Mouse (Mus musculus): Measurements from ENCODE around the gene St3gal5. TPM values are rescaled to one million over a fixed set of nuclear protein-coding genes. Genes with fewer than 3 reads are reported as not detected.

The St3gal5 gene
- total and polyA plus RNA-seq, 3 experiments: 4.0 to 21.4 (median 19.8) TPM

GRCm38 (mm10) chr6:72108941-72109892, 11.8 kb downstream of the St3gal5 start:
- Histone ChIP-seq H3K36me3 (replicated peaks in 1 of 2; ENCODE audit: control insufficient read depth in 1 of 2, insufficient read depth in 1 of 2, low read length in 1 of 2) (peaks cover 0 to 5% of the 10 kb centered on the region in 2 experiments), H3K27ac (ENCODE audit: insufficient read depth, low read depth) (no peak overlapping the region), H3K4me2 (ENCODE audit: insufficient read depth, low read depth, poor library complexity, severe bottlenecking) (no peak overlapping the region), H3K9me3 (replicated peaks; ENCODE audit: low read length) (no peaks in the 10 kb centered on the region), H3K4me1 (ENCODE audit: control insufficient read depth in 1 of 2, insufficient read depth in 2 of 2) (peaks cover 35 to 59% of the 10 kb centered on the region in 2 experiments), H3K9ac (ENCODE audit: insufficient read depth, low read depth) (no peak overlapping the region), H3K4me3 (replicated peaks in 1 of 3; ENCODE audit: low read depth in 2 of 3, low read length in 2 of 3, poor library complexity in 1 of 3) (no peak overlapping the region), H3K27me3 (replicated peaks) (no peaks in the 10 kb centered on the region), H3K79me2 (replicated peaks; ENCODE audit: control insufficient read depth, extremely low read depth, insufficient read depth, poor library complexity, severe bottlenecking) (peaks cover 32% of the 10 kb centered on the region)
- no peak for TF ChIP-seq MAZ (IDR thresholded peaks at IDR 0.05; ENCODE audit: low read depth, low read length)
- no peak for TF ChIP-seq TCF12 (IDR thresholded peaks at IDR 0.05; ENCODE audit: low read depth, low read length)
- no peak for TF ChIP-seq ZNF384 (IDR thresholded peaks at IDR 0.05; ENCODE audit: low read depth, low read length)
- TF ChIP-seq RAD21 (IDR thresholded peaks at IDR 0.05; ENCODE audit: low read depth, low read length): no peak
- dilution Hi-C loops (cut with MboI; ENCODE audit: extremely low pct_ligation_motif_present, extremely low pct_unique_long_range_greater_than_20kb, low sequenced_read_pairs) (no loop called here), in situ Hi-C loops (cut with MboI; ENCODE audit: low pct_ligation_motif_present, low pct_unique_long_range_greater_than_20kb, low sequenced_read_pairs) (loop anchor here (5.0 kb wide), 1 partner anchor 43 kb away; no protein-coding TSS in a partner anchor)
- no peak for DNase-seq (ENCODE audit: extremely low read depth)

GRCm38 (mm10) chr6:72110577-72110976, 13.2 kb downstream of the St3gal5 start:
- dilution Hi-C loops (cut with MboI; ENCODE audit: extremely low pct_ligation_motif_present, extremely low pct_unique_long_range_greater_than_20kb, low sequenced_read_pairs): no loop called here
- H3K27ac ChIP-seq (ENCODE audit: insufficient read depth, low read depth): no peak overlapping the region
- no peak for DNase-seq (ENCODE audit: extremely low read depth)

DNA sequence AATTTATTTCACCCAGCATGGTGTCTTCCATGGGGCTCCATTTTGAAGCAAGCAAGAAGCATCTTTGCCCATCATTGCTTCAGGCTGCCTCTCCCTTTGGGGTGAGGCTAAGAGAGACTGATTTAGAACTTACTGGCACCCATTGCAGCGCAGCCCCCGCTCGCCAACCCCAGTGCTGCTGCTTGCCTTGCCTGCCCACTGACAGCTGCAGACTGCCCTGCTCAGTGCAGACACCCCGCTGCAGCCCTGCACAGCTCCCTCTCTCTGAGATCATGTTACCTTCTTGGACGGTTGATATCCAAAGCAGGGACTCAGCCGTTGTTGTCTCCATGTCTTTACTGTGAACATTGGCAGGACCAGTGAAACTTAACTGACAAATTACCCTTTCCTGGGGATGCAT, 15.2 kb downstream of the St3gal5 start:
- H3K79me2 ChIP-seq (replicated peaks; ENCODE audit: control insufficient read depth, extremely low read depth, insufficient read depth, poor library complexity, severe bottlenecking): peaks cover 26% of the 10 kb centered on the region
- H3K9ac ChIP-seq (ENCODE audit: insufficient read depth, low read depth): peak overlapping the region; percentile 82
- H3K9me3 ChIP-seq (replicated peaks; ENCODE audit: low read length): no peaks in the 10 kb centered on the region
- peaks cover 0 to 9% of the 10 kb centered on the region in 2 experiments for H3K36me3 ChIP-seq (replicated peaks in 1 of 2; ENCODE audit: control insufficient read depth in 1 of 2, insufficient read depth in 1 of 2, low read length in 1 of 2)
- DNase-seq (ENCODE audit: extremely low read depth): no peak
- peaks cover 40 to 80% of the 10 kb centered on the region in 2 experiments for H3K4me1 ChIP-seq (ENCODE audit: control insufficient read depth in 1 of 2, insufficient read depth in 2 of 2)
- TF ChIP-seq KAT2A (IDR thresholded peaks at IDR 0.05; ENCODE audit: insufficient replicate concordance, low read length): no peak
- TF ChIP-seq NELFE (IDR thresholded peaks at IDR 0.05; ENCODE audit: low read depth, low read length): no peak
- no peak for TF ChIP-seq BHLHE40 (IDR thresholded peaks at IDR 0.05; ENCODE audit: low read depth, low read length)
- no peak for TF ChIP-seq USF1 (IDR thresholded peaks at IDR 0.05; ENCODE audit: low read depth, low read length)
- 0 out of 2 replicates have a peak, but pooled peaks have one; percentile 18 for TF ChIP-seq TCF12 (IDR thresholded peaks at IDR 0.05; ENCODE audit: low read depth, low read length)
- no peak for TF ChIP-seq USF2 (conservative IDR thresholded peaks at IDR 0.05; ENCODE audit: low read depth, low read length)
- no peak for TF ChIP-seq IRF4 (IDR thresholded peaks at IDR 0.05; ENCODE audit: low read depth, low read length)
- TF ChIP-seq POLR2AphosphoS2 (IDR thresholded peaks at IDR 0.05; ENCODE audit: low read depth, low read length): no peak
- no peak for TF ChIP-seq CTCF (conservative IDR thresholded peaks at IDR 0.05 in 1 of 2, IDR thresholded peaks at IDR 0.05 in 1 of 2; ENCODE audit: low read depth in 2 of 2, low read length in 2 of 2)
- TF ChIP-seq ELF1 (IDR thresholded peaks at IDR 0.05; ENCODE audit: low read depth, low read length): no peak
- no peak for TF ChIP-seq CHD2 (IDR thresholded peaks at IDR 0.05; ENCODE audit: low read length)
- TF ChIP-seq POLR2A (IDR thresholded peaks at IDR 0.05; ENCODE audit: low read depth, low read length): peak; percentile 22; the same call in 1 of the 2 replicates
- TF ChIP-seq MYC (IDR thresholded peaks at IDR 0.05; ENCODE audit: low read depth, low read length): no peak
- TF ChIP-seq ETS1 (conservative IDR thresholded peaks at IDR 0.05; ENCODE audit: low read depth, low read length): no peak
- TF ChIP-seq ZKSCAN1 (IDR thresholded peaks at IDR 0.05; ENCODE audit: borderline replicate concordance, low read depth, low read length): no peak
- dilution Hi-C loops (cut with MboI; ENCODE audit: extremely low pct_ligation_motif_present, extremely low pct_unique_long_range_greater_than_20kb, low sequenced_read_pairs): no loop called here
- peak overlapping the region; percentile 15 to 46 (median 15) for H3K4me3 ChIP-seq (replicated peaks in 1 of 3; ENCODE audit: low read depth in 2 of 3, low read length in 2 of 3, poor library complexity in 1 of 3)
- no peaks in the 10 kb centered on the region for H3K27me3 ChIP-seq (replicated peaks)
- in situ Hi-C loops (cut with MboI; ENCODE audit: low pct_ligation_motif_present, low pct_unique_long_range_greater_than_20kb, low sequenced_read_pairs): no loop called here
- H3K27ac ChIP-seq (ENCODE audit: insufficient read depth, low read depth): peak overlapping the region; percentile 82
- peak overlapping the region; percentile 92 for H3K4me2 ChIP-seq (ENCODE audit: insufficient read depth, low read depth, poor library complexity, severe bottlenecking)

More at GRCm38 (mm10) chr6:72110577-72110976, 13.2 kb downstream of the St3gal5 start:
- Histone ChIP-seq H3K9ac (ENCODE audit: insufficient read depth, low read depth) (no peak overlapping the region), H3K36me3 (replicated peaks in 1 of 2; ENCODE audit: control insufficient read depth in 1 of 2, insufficient read depth in 1 of 2, low read length in 1 of 2) (peaks cover 0 to 12% of the 10 kb centered on the region in 2 experiments), H3K27me3 (replicated peaks) (no peaks in the 10 kb centered on the region), H3K9me3 (replicated peaks; ENCODE audit: low read length) (no peaks in the 10 kb centered on the region), H3K4me1 (ENCODE audit: control insufficient read depth in 1 of 2, insufficient read depth in 2 of 2) (peaks cover 40 to 72% of the 10 kb centered on the region in 2 experiments), H3K79me2 (replicated peaks; ENCODE audit: control insufficient read depth, extremely low read depth, insufficient read depth, poor library complexity, severe bottlenecking) (peaks cover 32% of the 10 kb centered on the region), H3K4me2 (ENCODE audit: insufficient read depth, low read depth, poor library complexity, severe bottlenecking) (no peak overlapping the region), H3K4me3 (replicated peaks in 1 of 3; ENCODE audit: low read depth in 2 of 3, low read length in 2 of 3, poor library complexity in 1 of 3) (no peak overlapping the region)
- no peak for TF ChIP-seq MXI1 (IDR thresholded peaks at IDR 0.05; ENCODE audit: low read depth, low read length)
- TF ChIP-seq POLR2A (IDR thresholded peaks at IDR 0.05; ENCODE audit: low read depth, low read length): no peak
- TF ChIP-seq RAD21 (IDR thresholded peaks at IDR 0.05; ENCODE audit: low read depth, low read length): no peak
- TF ChIP-seq IRF4 (IDR thresholded peaks at IDR 0.05; ENCODE audit: low read depth, low read length): no peak
- no peak for TF ChIP-seq JUN (IDR thresholded peaks at IDR 0.05; ENCODE audit: insufficient read depth, low read depth, low read length)
- no peak for TF ChIP-seq BHLHE40 (IDR thresholded peaks at IDR 0.05; ENCODE audit: low read depth, low read length)
- TF ChIP-seq ELF1 (IDR thresholded peaks at IDR 0.05; ENCODE audit: low read depth, low read length): no peak
- TF ChIP-seq CHD1 (IDR thresholded peaks at IDR 0.05; ENCODE audit: low read depth, low read length): no peak
- no peak for TF ChIP-seq SIN3A (IDR thresholded peaks at IDR 0.05; ENCODE audit: low read length)
- no peak for TF ChIP-seq E2F4 (IDR thresholded peaks at IDR 0.05; ENCODE audit: insufficient replicate concordance, low read depth, low read length)
- no peak for TF ChIP-seq TCF12 (IDR thresholded peaks at IDR 0.05; ENCODE audit: low read depth, low read length)
- TF ChIP-seq MEF2A (IDR thresholded peaks at IDR 0.05; ENCODE audit: borderline replicate concordance, low read depth, low read length): no peak
- no peak for TF ChIP-seq SMC3 (IDR thresholded peaks at IDR 0.05; ENCODE audit: low read depth, low read length)
- TF ChIP-seq NRF1 (IDR thresholded peaks at IDR 0.05; ENCODE audit: low read depth, low read length): no peak
- no peak for TF ChIP-seq ZKSCAN1 (IDR thresholded peaks at IDR 0.05; ENCODE audit: borderline replicate concordance, low read depth, low read length)
- no peak for TF ChIP-seq TBP (conservative IDR thresholded peaks at IDR 0.05; ENCODE audit: low read depth, low read length)
- no peak for TF ChIP-seq MAX (IDR thresholded peaks at IDR 0.05; ENCODE audit: low read length)
- in situ Hi-C loops (cut with MboI; ENCODE audit: low pct_ligation_motif_present, low pct_unique_long_range_greater_than_20kb, low sequenced_read_pairs): no loop called here
